Mouse (Mus musculus) hindbrain, embryonic 14.5 days (tissue): ENCODE measurements around the gene Gm5431. TPM values are rescaled to one million over a fixed set of nuclear protein-coding genes. Genes with fewer than 3 reads are reported as not detected.

Experiments used
- ATAC-seq: fragments of 200-750 bp; cut with Nextera tagmentation; 2 replicates; pipeline ENCODE4 v1.8.0; 2017; ENCODE audit warnings: moderate number of reproducible peaks, mild to moderate bottlenecking, moderate TSS enrichment, moderate library complexity; ENCODE audit not compliant: low FRiP score
- DNase-seq: peaks from one replicate; pipeline ENCODE4 v3.0.0-alpha.2; 2015; ENCODE audit warnings: low spot score
- H3K27ac ChIP-seq: fragments of 300-500 bp; sonication (generic); 2 replicates; pipeline ENCODE4 v1.5.1; 2014; ENCODE audit warnings: mild to moderate bottlenecking, moderate library complexity
- H3K27me3 ChIP-seq: fragments of 300-500 bp; sonication (generic); 2 replicates; pipeline ENCODE4 v1.6.1; 2014; ENCODE audit warnings: mild to moderate bottlenecking, low read length, mixed read lengths; ENCODE audit not compliant: control insufficient read depth, insufficient read depth
- H3K36me3 ChIP-seq: fragments of 300-500 bp; sonication (generic); replicated peaks from 2 replicates; pipeline ENCODE4 v1.6.1; 2014; ENCODE audit not compliant: control insufficient read depth, insufficient read depth
- H3K4me1 ChIP-seq: fragments of 300-500 bp; sonication (generic); replicated peaks from 2 replicates; pipeline ENCODE4 v1.6.1; 2014; ENCODE audit warnings: antibody characterized with exemption, low read length, mixed read lengths; ENCODE audit not compliant: control insufficient read depth, insufficient read depth
- H3K4me2 ChIP-seq: fragments of 300-500 bp; sonication (generic); replicated peaks from 2 replicates; pipeline ENCODE4 v1.6.1; 2014; ENCODE audit warnings: mild to moderate bottlenecking, moderate library complexity
- H3K4me3 ChIP-seq: fragments of 300-500 bp; sonication (generic); replicated peaks from 2 replicates; pipeline ENCODE4 v1.5.1; 2014; ENCODE audit warnings: mild to moderate bottlenecking, low read length
- H3K9ac ChIP-seq: fragments of 300-500 bp; sonication (generic); 2 replicates; pipeline ENCODE4 v1.6.1; 2014
- H3K9me3 ChIP-seq: fragments of 300-500 bp; sonication (generic); 2 replicates; pipeline ENCODE4 v1.6.1; 2016; ENCODE audit warnings: low read length; ENCODE audit not compliant: control insufficient read depth
- WGBS: fragments of 180-500 bp; shearing (Covaris S2); extraction: QIAGEN DNeasy Blood & Tissue Kit; methylation state at CpG from one replicate; pipeline ENCODE4 v1.1.7; 2014; 5-methylcytosine and 5-hydroxymethylcytosine counted together
- polyA plus RNA-seq: library from polyadenylated mRNA; unstranded; fragments of >200 nt; fragmentation: Nextera tagmentation; extraction: Ambion mirVana; gene quantifications from 2 replicates; pipeline ENCODE4 v1.2.1, GENCODE M21; 2014

The Gm5431 gene
- polyA plus RNA-seq, 1 experiment from 2014 or later = 0.74 TPM

GRCm38 (mm10) chr11:48845244-48845815 is 56.7 kb downstream of the Gm5431 start:
- Histone ChIP-seq H3K36me3 (no peaks in the 10 kb centered on the region), H3K9ac (no peak overlapping the region), H3K4me3 (no peak overlapping the region), H3K27ac (no peak overlapping the region), H3K4me1 (no peaks in the 10 kb centered on the region), H3K4me2 (no peak overlapping the region), H3K9me3 (no peaks in the 10 kb centered on the region), H3K27me3 (0 out of 2 replicates have a peak, but pooled peaks cover 3% of the 10 kb centered on the region)
- 44% methylated on average over 13 of the region's 13 CpGs for WGBS
- DNase-seq (no peak), ATAC-seq (no peak)

- no peak overlapping the region for H3K9ac ChIP-seq
- 68% methylated on average over 6 of the region's 6 CpGs for WGBS
- H3K36me3 ChIP-seq = no peaks in the 10 kb centered on the region
- no peak overlapping the region for H3K27ac ChIP-seq
- DNase-seq (no peak), ATAC-seq (no peak)
- no peak overlapping the region for H3K4me2 ChIP-seq
- no peak overlapping the region for H3K4me3 ChIP-seq
- no peaks in the 10 kb centered on the region for H3K4me1 ChIP-seq
- 0 out of 2 replicates have a peak, but pooled peaks cover 9% of the 10 kb centered on the region for H3K27me3 ChIP-seq
- H3K9me3 ChIP-seq = no peaks in the 10 kb centered on the region
Observed at GRCm38 (mm10) chr11:48844309-48844708, 57.7 kb downstream of the Gm5431 start.

- Histone ChIP-seq H3K9me3 (no peaks in the 10 kb centered on the region), H3K9ac (no peak overlapping the region), H3K4me2 (no peak overlapping the region), H3K4me1 (0 out of 2 replicates have a peak, but pooled peaks cover 5% of the 10 kb centered on the region), H3K27me3 (0 out of 2 replicates have a peak, but pooled peaks cover 5% of the 10 kb centered on the region), H3K36me3 (no peaks in the 10 kb centered on the region), H3K4me3 (no peak overlapping the region), H3K27ac (no peak overlapping the region)
- ATAC-seq = no peak
- WGBS = 86% methylated on average over 11 of the region's 11 CpGs
- no peak for DNase-seq
Observed at GRCm38 (mm10) chr11:48843202-48843601, 58.8 kb downstream of the Gm5431 start.

GRCm38 (mm10) chr11:48842378-48842792 is 59.6 kb downstream of the Gm5431 start:
- WGBS = 81% methylated on average over 4 of the region's 4 CpGs
- Histone ChIP-seq H3K27me3 (0 out of 2 replicates have a peak, but pooled peaks cover 5% of the 10 kb centered on the region), H3K4me2 (no peak overlapping the region), H3K27ac (no peak overlapping the region), H3K9ac (no peak overlapping the region), H3K9me3 (no peaks in the 10 kb centered on the region), H3K4me3 (no peak overlapping the region), H3K36me3 (no peaks in the 10 kb centered on the region), H3K4me1 (0 out of 2 replicates have a peak, but pooled peaks cover 5% of the 10 kb centered on the region)
- no peak for ATAC-seq
- no peak for DNase-seq

GRCm38 (mm10) chr11:48841213-48841612 is 60.8 kb downstream of the Gm5431 start:
- Histone ChIP-seq H3K4me2 (no peak overlapping the region), H3K4me3 (no peak overlapping the region), H3K9ac (no peak overlapping the region), H3K9me3 (no peaks in the 10 kb centered on the region), H3K4me1 (peaks cover 8% of the 10 kb centered on the region; the same call in 1 of the 2 replicates), H3K36me3 (no peaks in the 10 kb centered on the region), H3K27ac (no peak overlapping the region), H3K27me3 (0 out of 2 replicates have a peak, but pooled peaks cover 6% of the 10 kb centered on the region)
- 88% methylated on average over 5 of the region's 5 CpGs for WGBS
- no peak for DNase-seq
- ATAC-seq = no peak

- ATAC-seq (no peak), DNase-seq (no peak)
- Histone ChIP-seq H3K27me3 (0 out of 2 replicates have a peak, but pooled peaks cover 9% of the 10 kb centered on the region), H3K4me2 (no peak overlapping the region), H3K4me3 (no peak overlapping the region), H3K4me1 (peaks cover 8% of the 10 kb centered on the region; the same call in 1 of the 2 replicates), H3K9me3 (no peaks in the 10 kb centered on the region), H3K9ac (no peak overlapping the region), H3K36me3 (no peaks in the 10 kb centered on the region), H3K27ac (no peak overlapping the region)
Observed at GRCm38 (mm10) chr11:48840805-48841204, 61.2 kb downstream of the Gm5431 start.

GRCm38 (mm10) chr11:48838879-48839680 is 62.9 kb downstream of the Gm5431 start:
- H3K9me3 ChIP-seq = no peaks in the 10 kb centered on the region
- H3K4me3 ChIP-seq = peak overlapping the region; percentile 71
- DNase-seq = no peak
- H3K9ac ChIP-seq = no peak overlapping the region
- H3K27me3 ChIP-seq = 0 out of 2 replicates have a peak, but pooled peaks cover 9% of the 10 kb centered on the region
- WGBS = 73% methylated on average over 10 of the region's 10 CpGs
- H3K4me2 ChIP-seq = peak overlapping the region; percentile 75
- no peaks in the 10 kb centered on the region for H3K36me3 ChIP-seq
- H3K27ac ChIP-seq = no peak overlapping the region
- H3K4me1 ChIP-seq = peaks cover 8% of the 10 kb centered on the region; the same call in 1 of the 2 replicates
- ATAC-seq = no peak

GRCm38 (mm10) chr11:48838181-48838797 is 63.7 kb downstream of the Gm5431 start:
- Histone ChIP-seq H3K27ac (peak overlapping the region; percentile 55; the same call in 1 of the 2 replicates), H3K4me2 (peak overlapping the region; percentile 75), H3K9me3 (no peaks in the 10 kb centered on the region), H3K4me1 (peaks cover 8% of the 10 kb centered on the region; the same call in 1 of the 2 replicates), H3K9ac (peak overlapping the region; percentile 71), H3K27me3 (0 out of 2 replicates have a peak, but pooled peaks cover 9% of the 10 kb centered on the region), H3K4me3 (peak overlapping the region; percentile 71), H3K36me3 (no peaks in the 10 kb centered on the region)
- WGBS = 2% methylated on average over 16 of the region's 16 CpGs
- ATAC-seq (no peak; the same call in 1 of the 2 replicates), DNase-seq (peak; percentile 47)
